Comparison of ENCODE assay signal across 8 mouse cellular contexts in the genomic region with DNA sequence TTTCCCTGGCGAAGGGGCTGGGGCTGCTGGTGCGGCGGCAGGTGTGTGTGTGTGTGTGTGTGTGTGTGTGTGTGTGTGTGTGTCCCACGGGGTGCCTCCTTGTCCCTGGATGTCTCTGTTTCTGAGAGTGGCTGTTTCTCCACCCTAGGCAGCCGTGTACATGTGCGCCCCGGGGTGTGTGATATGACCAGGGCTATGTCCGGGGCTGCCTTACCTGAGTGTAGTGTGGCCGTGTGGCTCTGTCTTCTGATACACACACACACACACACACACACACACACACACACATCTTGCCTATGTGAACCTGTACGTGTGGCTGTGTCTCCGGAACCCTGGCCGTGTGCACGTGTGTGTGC. TPM values are rescaled to one million over a fixed set of nuclear protein-coding genes. Genes with fewer than 3 reads are reported as not detected.
DNase-seq lines count a peak whose midpoint lies in the region; ATAC-seq and TF ChIP-seq lines count a peak whose summit lies in the region.

No protein-coding gene starts in this region.

- 0 out of 2 replicates have a peak, but pooled peaks have one; percentile 14 for ATAC-seq in heart, embryonic 16.5 days (replicated peaks; ENCODE audit: extremely low read depth, insufficient read depth, low FRiP score)
- ATAC-seq in liver, embryonic 12.5 days = peak; percentile 55
- peak; percentile 49 for ATAC-seq in neural tube, embryonic 15.5 days (ENCODE audit: low FRiP score)

- WGBS in heart, embryonic 16.5 days = 2% methylated on average over 13 of the region's 13 CpGs
- 4% methylated on average over 10 of the region's 13 CpGs for WGBS in liver, embryonic 12.5 days (ENCODE audit: insufficient replicate concordance)
- 4% methylated on average over 11 of the region's 13 CpGs for WGBS in neural tube, embryonic 15.5 days

- H3K9ac ChIP-seq in heart, embryonic 16.5 days (ENCODE audit: low read length) = peak overlapping the region; percentile 86
- H3K9ac ChIP-seq in liver, embryonic 12.5 days = peak overlapping the region; percentile 94
- H3K9ac ChIP-seq in neural tube, embryonic 15.5 days (replicated peaks) = peak overlapping the region; percentile 69

- no peak for TF ChIP-seq CTCF in left cerebral cortex, adult 2 months (IDR thresholded peaks at IDR 0.05)

- H3K36me3 ChIP-seq in heart, embryonic 16.5 days (ENCODE audit: control insufficient read depth, insufficient read depth) = no peaks in the 10 kb centered on the region
- H3K36me3 ChIP-seq in liver, embryonic 12.5 days = no peaks in the 10 kb centered on the region
- no peaks in the 10 kb centered on the region for H3K36me3 ChIP-seq in neural tube, embryonic 15.5 days

- no peak for DNase-seq in left cerebral cortex, adult 2 months (ENCODE audit: extremely low spot score in 1 of 2, low spot score in 2 of 2)
- no peak for DNase-seq in left cerebral cortex, adult 11 months (ENCODE audit: low spot score)
- DNase-seq in gastrocnemius, postnatal 10 days = no peak
- DNase-seq in gastrocnemius, postnatal 36 days = no peak

- peak overlapping the region; percentile 88 for H3K4me3 ChIP-seq in left cerebral cortex, adult 2 months
- peak overlapping the region; percentile 88 for H3K4me3 ChIP-seq in brown adipose tissue, adult 24 weeks (ENCODE audit: insufficient read depth, low read depth, low read length)
- H3K4me3 ChIP-seq in heart, embryonic 16.5 days (ENCODE audit: low read length) = peak overlapping the region; percentile 71
- H3K4me3 ChIP-seq in liver, embryonic 12.5 days = peak overlapping the region; percentile 90
- H3K4me3 ChIP-seq in neural tube, embryonic 15.5 days (replicated peaks) = peak overlapping the region; percentile 63

- H3K4me2 ChIP-seq in heart, embryonic 16.5 days (ENCODE audit: low read depth, low read length) = peak overlapping the region; percentile 87
- H3K4me2 ChIP-seq in liver, embryonic 12.5 days = peak overlapping the region; percentile 99
- H3K4me2 ChIP-seq in neural tube, embryonic 15.5 days = peak overlapping the region; percentile 86

- no peaks in the 10 kb centered on the region for H3K27me3 ChIP-seq in heart, embryonic 16.5 days (ENCODE audit: control insufficient read depth, insufficient read depth, low read length)
- no peaks in the 10 kb centered on the region for H3K27me3 ChIP-seq in liver, embryonic 12.5 days (replicated peaks)
- H3K27me3 ChIP-seq in neural tube, embryonic 15.5 days (replicated peaks) = no peaks in the 10 kb centered on the region

- no peaks in the 10 kb centered on the region for H3K9me3 ChIP-seq in heart, embryonic 16.5 days (replicated peaks; ENCODE audit: control insufficient read depth, low read length)
- H3K9me3 ChIP-seq in liver, embryonic 12.5 days (replicated peaks) = no peaks in the 10 kb centered on the region
- no peaks in the 10 kb centered on the region for H3K9me3 ChIP-seq in neural tube, embryonic 15.5 days (replicated peaks)

- intact Hi-C loops in left cerebral cortex, adult 2 months (cut with DNase I) = loop anchor here (1.0 to 5.0 kb wide), 4 partner anchors 34 to 157 kb away; no protein-coding TSS in a partner anchor
- intact Hi-C loops in gastrocnemius, postnatal 36 days (cut with DNase I) = loop anchor here (2.0 kb wide), 1 partner anchor 56 kb away; no protein-coding TSS in a partner anchor

- peaks cover 15% of the 10 kb centered on the region for H3K4me1 ChIP-seq in brown adipose tissue, adult 24 weeks (ENCODE audit: control insufficient read depth, insufficient read depth, insufficient read length, low read length)
- peaks cover 43% of the 10 kb centered on the region for H3K4me1 ChIP-seq in heart, embryonic 16.5 days (ENCODE audit: control insufficient read depth, insufficient read depth, low read length)
- peaks cover 67% of the 10 kb centered on the region for H3K4me1 ChIP-seq in liver, embryonic 12.5 days
- peaks cover 52% of the 10 kb centered on the region for H3K4me1 ChIP-seq in neural tube, embryonic 15.5 days

- H3K27ac ChIP-seq in left cerebral cortex, adult 2 months = peak overlapping the region; percentile 97
- H3K27ac ChIP-seq in brown adipose tissue, adult 24 weeks (replicated peaks; ENCODE audit: low read depth, low read length) = peak overlapping the region; percentile 82
- H3K27ac ChIP-seq in heart, embryonic 16.5 days (ENCODE audit: low read length) = peak overlapping the region; percentile 81
- H3K27ac ChIP-seq in liver, embryonic 12.5 days = peak overlapping the region; percentile 90
- peak overlapping the region; percentile 92 for H3K27ac ChIP-seq in neural tube, embryonic 15.5 days (replicated peaks)

RNA-seq across cellular contexts. Expression of a gene that starts 0.6 kb away (rescaled TPM):
- 100 to 1,000 TPM; 127 to 147 TPM for total RNA-seq in left cerebral cortex, adult 2 months (2021)
- 33.0 and 38.9 TPM in 2 replicates for polyA plus RNA-seq in brown adipose tissue, adult 24 weeks (2012; ENCODE audit: insufficient read depth, insufficient read length, missing spikeins)
- 59.1 and 74.8 TPM in 2 replicates for polyA plus RNA-seq in heart, embryonic 16.5 days (2015; fragmentation: Nextera tagmentation; extraction: Ambion mirVana)
- polyA plus RNA-seq in liver, embryonic 12.5 days (2016; fragmentation: Nextera tagmentation; extraction: Ambion mirVana) = 22.1 and 24.9 TPM in 2 replicates
- polyA plus RNA-seq in neural tube, embryonic 15.5 days (2015; fragmentation: Nextera tagmentation; extraction: Ambion mirVana) = 89.5 and 102 TPM in 2 replicates
- total RNA-seq in gastrocnemius, postnatal 10 days (2021) = 10 to 100 TPM; 43.1 to 64.5 TPM
- total RNA-seq in gastrocnemius, postnatal 36 days (2021) = 10 to 100 TPM; 66.3 to 70.0 TPM
